Comparison of ENCODE assay signal across 22 mouse cellular contexts in the genomic region with DNA sequence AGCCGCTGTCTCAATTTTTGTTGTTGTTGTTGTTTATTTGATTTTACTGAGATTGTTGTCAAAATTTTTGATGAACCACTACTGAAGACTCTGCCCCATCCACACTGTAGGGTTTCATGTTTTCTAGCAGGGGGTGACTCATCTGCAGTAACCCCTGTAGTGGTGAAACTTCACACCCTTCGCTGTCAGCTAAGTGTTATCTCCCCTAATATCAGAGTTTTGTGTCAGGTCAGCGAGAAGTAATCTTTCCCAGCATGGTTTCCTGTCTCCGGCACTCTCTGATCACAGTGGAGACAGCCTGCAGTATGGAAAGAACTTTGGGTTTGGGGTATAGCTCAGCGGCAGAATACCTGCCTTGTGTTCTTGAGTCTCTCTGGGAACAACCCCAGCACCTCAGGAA. TPM values are rescaled to one million over a fixed set of nuclear protein-coding genes. Genes with fewer than 3 reads are reported as not detected.
A peak's percentile ranks its signal among the peaks of the same experiment; 100 is the strongest.
DNase-seq lines count a peak whose midpoint lies in the region; ATAC-seq and TF ChIP-seq lines count a peak whose summit lies in the region.
"Had no signal": no experiment of that assay in that cellular context is flagged by ENCODE, and none has a peak within 500 bp of the region (broad histone marks: within the 10 kb centered on the region; RNA-seq: fewer than 3 reads in every experiment).

No protein-coding gene starts in this region.

- TF ChIP-seq CTCF in thymus, adult 2 months (IDR thresholded peaks at IDR 0.05; ENCODE audit: borderline replicate concordance, control insufficient read depth, extremely low read depth, insufficient read depth, low read length, poor library complexity): no peak

- peak; percentile 57; the same call in 1 of the 2 replicates for ATAC-seq in megakaryocyte, adult 5-6 weeks (ENCODE audit: poor library complexity, severe bottlenecking)
- ATAC-seq: forebrain, embryonic 13.5 days; lung, postnatal 0 days had no signal

- TF ChIP-seq POLR2A in thymus, adult 2 months (IDR thresholded peaks at IDR 0.05; ENCODE audit: control insufficient read depth, extremely low read depth, insufficient read depth, low read length, poor library complexity): no peak

- no peak for DNase-seq in thymus, adult 2 months
- no peak for DNase-seq in thymus, adult 18-20 months
- DNase-seq in induced T-regulatory cell, adult 2 months (ENCODE audit: low read depth): peak; percentile 57
- DNase-seq in hindbrain, embryonic 10.5 days (ENCODE audit: low spot score): no peak
- DNase-seq in limb, embryonic 10.5 days (ENCODE audit: low spot score): no peak
- DNase-seq in forebrain, embryonic 10.5 days (ENCODE audit: extremely low spot score, low spot score): no peak
- DNase-seq: cerebellum, adult 11-12 months; cerebellum, postnatal 10 days; gastrocnemius, adult 2 months; heart, postnatal 4 days; kidney, adult 11 months; kidney, postnatal 4 days; left cerebral cortex, postnatal 4 days had no signal

- H3K27me3 ChIP-seq in thymus, adult 2 months (ENCODE audit: control insufficient read depth, insufficient read depth, low read length): no peaks in the 10 kb centered on the region
- no peaks in the 10 kb centered on the region for H3K27me3 ChIP-seq in hindbrain, embryonic 10.5 days (ENCODE audit: insufficient read depth, poor library complexity, severe bottlenecking)
- H3K27me3 ChIP-seq in limb, embryonic 10.5 days (ENCODE audit: low read depth, poor library complexity, severe bottlenecking): no peaks in the 10 kb centered on the region
- no peaks in the 10 kb centered on the region for H3K27me3 ChIP-seq in forebrain, embryonic 10.5 days (ENCODE audit: poor library complexity, severe bottlenecking)
- H3K27me3 ChIP-seq: embryonic facial prominence, embryonic 12.5 days; forebrain, embryonic 13.5 days; hindbrain, embryonic 15.5 days; kidney, embryonic 15.5 days; midbrain, embryonic 12.5 days had no signal

- no peaks in the 10 kb centered on the region for H3K9me3 ChIP-seq in hindbrain, embryonic 10.5 days
- H3K9me3 ChIP-seq in limb, embryonic 10.5 days (replicated peaks): no peaks in the 10 kb centered on the region
- no peaks in the 10 kb centered on the region for H3K9me3 ChIP-seq in forebrain, embryonic 10.5 days
- H3K9me3 ChIP-seq: embryonic facial prominence, embryonic 12.5 days; forebrain, embryonic 13.5 days; heart, embryonic 10.5 days; hindbrain, embryonic 15.5 days; kidney, embryonic 15.5 days; midbrain, embryonic 12.5 days had no signal

- 75% methylated on average over 5 of the region's 5 CpGs for WGBS in thymus, adult 2 months
- 85% methylated on average over 5 of the region's 5 CpGs for whole genome bisulfite sequencing in hindbrain, embryonic 10.5 days
- 74% methylated on average over 5 of the region's 5 CpGs for WGBS in limb, embryonic 10.5 days
- 85% methylated on average over 5 of the region's 5 CpGs for WGBS in forebrain, embryonic 10.5 days

- peaks cover 26% of the 10 kb centered on the region for H3K4me1 ChIP-seq in thymus, adult 2 months (replicated peaks; ENCODE audit: control insufficient read depth, insufficient read depth, low read length)
- H3K4me1 ChIP-seq in hindbrain, embryonic 10.5 days (replicated peaks): peaks cover 31% of the 10 kb centered on the region
- H3K4me1 ChIP-seq in limb, embryonic 10.5 days: peaks cover 5% of the 10 kb centered on the region
- H3K4me1 ChIP-seq in forebrain, embryonic 10.5 days: peaks cover 32% of the 10 kb centered on the region
- H3K4me1 ChIP-seq: hindbrain, embryonic 15.5 days; kidney, embryonic 15.5 days had no signal

- H3K36me3 ChIP-seq in thymus, adult 2 months (ENCODE audit: control insufficient read depth, insufficient read depth, low read length): peaks cover 45% of the 10 kb centered on the region
- no peaks in the 10 kb centered on the region for H3K36me3 ChIP-seq in hindbrain, embryonic 10.5 days
- H3K36me3 ChIP-seq in limb, embryonic 10.5 days: no peaks in the 10 kb centered on the region
- H3K36me3 ChIP-seq in forebrain, embryonic 10.5 days (replicated peaks): no peaks in the 10 kb centered on the region
- H3K36me3 ChIP-seq: embryonic facial prominence, embryonic 12.5 days; heart, embryonic 10.5 days; hindbrain, embryonic 15.5 days; kidney, embryonic 15.5 days; midbrain, embryonic 12.5 days had no signal

- H3K4me3 ChIP-seq in thymus, adult 2 months (ENCODE audit: control insufficient read depth, insufficient read depth, low read length): no peak overlapping the region
- H3K4me3 ChIP-seq in hindbrain, embryonic 10.5 days: no peak overlapping the region
- no peak overlapping the region for H3K4me3 ChIP-seq in limb, embryonic 10.5 days
- H3K4me3 ChIP-seq in forebrain, embryonic 10.5 days: no peak overlapping the region
- H3K4me3 ChIP-seq: embryonic facial prominence, embryonic 12.5 days; forebrain, embryonic 13.5 days; gastrocnemius, adult 2 months; heart, embryonic 10.5 days; hindbrain, embryonic 15.5 days; kidney, embryonic 15.5 days; midbrain, embryonic 12.5 days had no signal

- H3K27ac ChIP-seq in thymus, adult 2 months (ENCODE audit: control insufficient read depth, insufficient read depth, low read length): peak overlapping the region; percentile 7; the same call in 1 of the 2 replicates
- no peak overlapping the region for H3K27ac ChIP-seq in hindbrain, embryonic 10.5 days
- no peak overlapping the region for H3K27ac ChIP-seq in limb, embryonic 10.5 days
- no peak overlapping the region for H3K27ac ChIP-seq in forebrain, embryonic 10.5 days
- H3K27ac ChIP-seq: embryonic facial prominence, embryonic 12.5 days; forebrain, embryonic 13.5 days; gastrocnemius, adult 2 months; heart, embryonic 10.5 days; hindbrain, embryonic 15.5 days; kidney, embryonic 15.5 days; macrophage; midbrain, embryonic 12.5 days had no signal

RNA-seq across cellular contexts. Expression of a gene that starts 46.7 kb away (rescaled TPM):
- 14.2 and 16.9 TPM in 2 replicates for polyA plus RNA-seq in thymus, adult 2 months (2012; rRNA removed)
- total RNA-seq in megakaryocyte, adult 5-6 weeks (2015): 4.8 and 5.6 TPM in 2 replicates
- total RNA-seq in megakaryocyte, adult 5-6 weeks (2017): 6.4 and 7.3 TPM in 2 replicates
- polyA plus RNA-seq in hindbrain, embryonic 10.5 days (2016; fragmentation: Nextera tagmentation; extraction: Ambion mirVana): 39.0 and 40.6 TPM in 2 replicates
- polyA plus RNA-seq in limb, embryonic 10.5 days (2016; fragmentation: Nextera tagmentation; extraction: Ambion mirVana): 41.3 and 48.3 TPM in 2 replicates
- polyA plus RNA-seq in forebrain, embryonic 10.5 days (2016; fragmentation: Nextera tagmentation; extraction: Ambion mirVana): 43.2 and 45.4 TPM in 2 replicates

RNA-seq across cellular contexts. Expression of a gene that starts 46.8 kb away (rescaled TPM):
- 46.1 and 56.4 TPM in 2 replicates for polyA plus RNA-seq in thymus, adult 2 months (2012; rRNA removed)
- 17.2 and 18.2 TPM in 2 replicates for total RNA-seq in megakaryocyte, adult 5-6 weeks (2015)
- 32.2 and 33.8 TPM in 2 replicates for total RNA-seq in megakaryocyte, adult 5-6 weeks (2017)
- 41.2 and 45.9 TPM in 2 replicates for polyA plus RNA-seq in hindbrain, embryonic 10.5 days (2016; fragmentation: Nextera tagmentation; extraction: Ambion mirVana)
- 51.6 and 53.4 TPM in 2 replicates for polyA plus RNA-seq in limb, embryonic 10.5 days (2016; fragmentation: Nextera tagmentation; extraction: Ambion mirVana)
- 43.4 and 47.5 TPM in 2 replicates for polyA plus RNA-seq in forebrain, embryonic 10.5 days (2016; fragmentation: Nextera tagmentation; extraction: Ambion mirVana)

RNA-seq across cellular contexts. Expression of a gene that starts 46.8 kb away (rescaled TPM):
- 2.8 and 4.5 TPM in 2 replicates for polyA plus RNA-seq in thymus, adult 2 months (2012; rRNA removed)
- total RNA-seq in megakaryocyte, adult 5-6 weeks (2015): 0.49 and 2.4 TPM in 2 replicates
- total RNA-seq in megakaryocyte, adult 5-6 weeks (2017): 1.7 and 2.3 TPM in 2 replicates
- 1.9 and 2.1 TPM in 2 replicates for polyA plus RNA-seq in hindbrain, embryonic 10.5 days (2016; fragmentation: Nextera tagmentation; extraction: Ambion mirVana)
- polyA plus RNA-seq in limb, embryonic 10.5 days (2016; fragmentation: Nextera tagmentation; extraction: Ambion mirVana): 0.81 and 2.1 TPM in 2 replicates
- 1.5 and 1.9 TPM in 2 replicates for polyA plus RNA-seq in forebrain, embryonic 10.5 days (2016; fragmentation: Nextera tagmentation; extraction: Ambion mirVana)

RNA-seq across cellular contexts. Expression of a gene that starts 59.8 kb away (rescaled TPM):
- polyA plus RNA-seq in thymus, adult 2 months (2012; rRNA removed): 1,622 and 2,069 TPM in 2 replicates
- total RNA-seq in megakaryocyte, adult 5-6 weeks (2015): 315 and 324 TPM in 2 replicates
- total RNA-seq in megakaryocyte, adult 5-6 weeks (2017): 155 and 184 TPM in 2 replicates
- 289 and 330 TPM in 2 replicates for polyA plus RNA-seq in hindbrain, embryonic 10.5 days (2016; fragmentation: Nextera tagmentation; extraction: Ambion mirVana)
- polyA plus RNA-seq in limb, embryonic 10.5 days (2016; fragmentation: Nextera tagmentation; extraction: Ambion mirVana): 405 and 413 TPM in 2 replicates
- 296 and 313 TPM in 2 replicates for polyA plus RNA-seq in forebrain, embryonic 10.5 days (2016; fragmentation: Nextera tagmentation; extraction: Ambion mirVana)
